Mouse (Mus musculus): ENCODE results near the gene Gm21974. TPM values are rescaled to one million over a fixed set of nuclear protein-coding genes. Genes with fewer than 3 reads are reported as not detected.

Gene Gm21974
- not detected for polyA plus RNA-seq (2015; fragmentation: Illumina TruSeq; extraction: RNeasy Lipid Tissue Mini Kit (QIAGEN cat#74804); ENCODE audit: insufficient read depth, low read depth, low replicate concordance)

GRCm38 (mm10) chr7:127895442-127895841 is at the start of gene Gm21974, which contains the start of gene Vkorc1:
Gm21974 (minus strand) TSS chr7:127895454.
Vkorc1 (minus strand) TSS chr7:127895617.

GRCm38 (mm10) chr7:127929923-127930322 is 34.7 kb upstream of the Gm21974 start, which contains the start of gene Prss8:
Prss8 (minus strand) TSS chr7:127930104.

GRCm38 (mm10) chr7:127912190-127912871 is 17.1 kb upstream of the Gm21974 start, which contains the start of gene Kat8:
Kat8 (plus strand) TSS chr7:127912516.

GRCm38 (mm10) chr7:127903971-127904796 is 8.9 kb upstream of the Gm21974 start, which contains the start of gene Bckdk:
Bckdk (plus strand) TSS chr7:127904082.

GRCm38 (mm10) chr7:127890798-127891197 is 4.5 kb downstream of the Gm21974 start, which contains the start of gene Prss53:
Prss53 (minus strand) TSS chr7:127890970.

GRCm38 (mm10) chr7:127876467-127877348 is 18.5 kb downstream of the Gm21974 start, which contains the start of gene Zfp668:
Zfp668 (minus strand) TSS chr7:127876828.

GRCm38 (mm10) chr7:127876041-127876466 is 19.2 kb downstream of the Gm21974 start, which contains the start of gene Zfp646:
Zfp646 (plus strand) TSS chr7:127876221.

Other genes with a start within 250 kb of the Gm21974 start
- 12.7 TPM for gene Bcl7c, start 186.5 kb downstream of the Gm21974 start, polyA plus RNA-seq (2015; fragmentation: Illumina TruSeq; extraction: RNeasy Lipid Tissue Mini Kit (QIAGEN cat#74804); ENCODE audit: insufficient read depth, low read depth, low replicate concordance)
- gene Ctf1, start 182.7 kb downstream of the Gm21974 start, polyA plus RNA-seq (2015; fragmentation: Illumina TruSeq; extraction: RNeasy Lipid Tissue Mini Kit (QIAGEN cat#74804); ENCODE audit: insufficient read depth, low read depth, low replicate concordance): 1.5 TPM
- gene Ctf2, start 163.3 kb downstream of the Gm21974 start, polyA plus RNA-seq (2015; fragmentation: Illumina TruSeq; extraction: RNeasy Lipid Tissue Mini Kit (QIAGEN cat#74804); ENCODE audit: insufficient read depth, low read depth, low replicate concordance): not detected
- gene Fbxl19, start 150.9 kb downstream of the Gm21974 start, polyA plus RNA-seq (2015; fragmentation: Illumina TruSeq; extraction: RNeasy Lipid Tissue Mini Kit (QIAGEN cat#74804); ENCODE audit: insufficient read depth, low read depth, low replicate concordance): 3.7 TPM
- gene Orai3, start 125.6 kb downstream of the Gm21974 start, polyA plus RNA-seq (2015; fragmentation: Illumina TruSeq; extraction: RNeasy Lipid Tissue Mini Kit (QIAGEN cat#74804); ENCODE audit: insufficient read depth, low read depth, low replicate concordance): 5.9 TPM
- gene Setd1a, start 118.8 kb downstream of the Gm21974 start, polyA plus RNA-seq (2015; fragmentation: Illumina TruSeq; extraction: RNeasy Lipid Tissue Mini Kit (QIAGEN cat#74804); ENCODE audit: insufficient read depth, low read depth, low replicate concordance): 5.8 TPM
- 1.5 TPM for gene Gm49388, start 109.8 kb downstream of the Gm21974 start, polyA plus RNA-seq (2015; fragmentation: Illumina TruSeq; extraction: RNeasy Lipid Tissue Mini Kit (QIAGEN cat#74804); ENCODE audit: insufficient read depth, low read depth, low replicate concordance)
- 26.3 TPM for gene Hsd3b7, start 94.8 kb downstream of the Gm21974 start, polyA plus RNA-seq (2015; fragmentation: Illumina TruSeq; extraction: RNeasy Lipid Tissue Mini Kit (QIAGEN cat#74804); ENCODE audit: insufficient read depth, low read depth, low replicate concordance)
- gene Stx4a, start 71.2 kb downstream of the Gm21974 start, polyA plus RNA-seq (2015; fragmentation: Illumina TruSeq; extraction: RNeasy Lipid Tissue Mini Kit (QIAGEN cat#74804); ENCODE audit: insufficient read depth, low read depth, low replicate concordance): 32.5 TPM
- gene Stx1b, start 70.9 kb downstream of the Gm21974 start, polyA plus RNA-seq (2015; fragmentation: Illumina TruSeq; extraction: RNeasy Lipid Tissue Mini Kit (QIAGEN cat#74804); ENCODE audit: insufficient read depth, low read depth, low replicate concordance): 0.92 TPM
- gene Zfp646, start 19.2 kb downstream of the Gm21974 start, polyA plus RNA-seq (2015; fragmentation: Illumina TruSeq; extraction: RNeasy Lipid Tissue Mini Kit (QIAGEN cat#74804); ENCODE audit: insufficient read depth, low read depth, low replicate concordance): 6.2 TPM
- 0.57 TPM for gene Zfp668, start 18.6 kb downstream of the Gm21974 start, polyA plus RNA-seq (2015; fragmentation: Illumina TruSeq; extraction: RNeasy Lipid Tissue Mini Kit (QIAGEN cat#74804); ENCODE audit: insufficient read depth, low read depth, low replicate concordance)
- gene Prss53, start 4.5 kb downstream of the Gm21974 start, polyA plus RNA-seq (2015; fragmentation: Illumina TruSeq; extraction: RNeasy Lipid Tissue Mini Kit (QIAGEN cat#74804); ENCODE audit: insufficient read depth, low read depth, low replicate concordance): 34.6 TPM
- 46.0 TPM for gene Vkorc1, start 163 bp upstream of the Gm21974 start, polyA plus RNA-seq (2015; fragmentation: Illumina TruSeq; extraction: RNeasy Lipid Tissue Mini Kit (QIAGEN cat#74804); ENCODE audit: insufficient read depth, low read depth, low replicate concordance)
- gene Bckdk, start 8.6 kb upstream of the Gm21974 start, polyA plus RNA-seq (2015; fragmentation: Illumina TruSeq; extraction: RNeasy Lipid Tissue Mini Kit (QIAGEN cat#74804); ENCODE audit: insufficient read depth, low read depth, low replicate concordance): 50.9 TPM
- gene Kat8, start 17.1 kb upstream of the Gm21974 start, polyA plus RNA-seq (2015; fragmentation: Illumina TruSeq; extraction: RNeasy Lipid Tissue Mini Kit (QIAGEN cat#74804); ENCODE audit: insufficient read depth, low read depth, low replicate concordance): 8.2 TPM
- gene Prss8, start 34.6 kb upstream of the Gm21974 start, polyA plus RNA-seq (2015; fragmentation: Illumina TruSeq; extraction: RNeasy Lipid Tissue Mini Kit (QIAGEN cat#74804); ENCODE audit: insufficient read depth, low read depth, low replicate concordance): 37.0 TPM
- 7.1 TPM for gene Prss36, start 51.3 kb upstream of the Gm21974 start, polyA plus RNA-seq (2015; fragmentation: Illumina TruSeq; extraction: RNeasy Lipid Tissue Mini Kit (QIAGEN cat#74804); ENCODE audit: insufficient read depth, low read depth, low replicate concordance)
- 87.1 TPM for gene Fus, start 72.0 kb upstream of the Gm21974 start, polyA plus RNA-seq (2015; fragmentation: Illumina TruSeq; extraction: RNeasy Lipid Tissue Mini Kit (QIAGEN cat#74804); ENCODE audit: insufficient read depth, low read depth, low replicate concordance)
- gene Pycard, start 98.4 kb upstream of the Gm21974 start, polyA plus RNA-seq (2015; fragmentation: Illumina TruSeq; extraction: RNeasy Lipid Tissue Mini Kit (QIAGEN cat#74804); ENCODE audit: insufficient read depth, low read depth, low replicate concordance): 2.8 TPM
- not detected for gene Trim72, start 108.5 kb upstream of the Gm21974 start, polyA plus RNA-seq (2015; fragmentation: Illumina TruSeq; extraction: RNeasy Lipid Tissue Mini Kit (QIAGEN cat#74804); ENCODE audit: insufficient read depth, low read depth, low replicate concordance)
- gene Itgam, start 167.2 kb upstream of the Gm21974 start, polyA plus RNA-seq (2015; fragmentation: Illumina TruSeq; extraction: RNeasy Lipid Tissue Mini Kit (QIAGEN cat#74804); ENCODE audit: insufficient read depth, low read depth, low replicate concordance): 2.1 TPM
- gene Gm49368, start 167.2 kb upstream of the Gm21974 start, polyA plus RNA-seq (2015; fragmentation: Illumina TruSeq; extraction: RNeasy Lipid Tissue Mini Kit (QIAGEN cat#74804); ENCODE audit: insufficient read depth, low read depth, low replicate concordance): not detected
- 0.70 TPM for gene Itgax, start 234.1 kb upstream of the Gm21974 start, polyA plus RNA-seq (2015; fragmentation: Illumina TruSeq; extraction: RNeasy Lipid Tissue Mini Kit (QIAGEN cat#74804); ENCODE audit: insufficient read depth, low read depth, low replicate concordance)